Mouse (Mus musculus): Measurements from ENCODE around the gene Tbx1.

DNA sequence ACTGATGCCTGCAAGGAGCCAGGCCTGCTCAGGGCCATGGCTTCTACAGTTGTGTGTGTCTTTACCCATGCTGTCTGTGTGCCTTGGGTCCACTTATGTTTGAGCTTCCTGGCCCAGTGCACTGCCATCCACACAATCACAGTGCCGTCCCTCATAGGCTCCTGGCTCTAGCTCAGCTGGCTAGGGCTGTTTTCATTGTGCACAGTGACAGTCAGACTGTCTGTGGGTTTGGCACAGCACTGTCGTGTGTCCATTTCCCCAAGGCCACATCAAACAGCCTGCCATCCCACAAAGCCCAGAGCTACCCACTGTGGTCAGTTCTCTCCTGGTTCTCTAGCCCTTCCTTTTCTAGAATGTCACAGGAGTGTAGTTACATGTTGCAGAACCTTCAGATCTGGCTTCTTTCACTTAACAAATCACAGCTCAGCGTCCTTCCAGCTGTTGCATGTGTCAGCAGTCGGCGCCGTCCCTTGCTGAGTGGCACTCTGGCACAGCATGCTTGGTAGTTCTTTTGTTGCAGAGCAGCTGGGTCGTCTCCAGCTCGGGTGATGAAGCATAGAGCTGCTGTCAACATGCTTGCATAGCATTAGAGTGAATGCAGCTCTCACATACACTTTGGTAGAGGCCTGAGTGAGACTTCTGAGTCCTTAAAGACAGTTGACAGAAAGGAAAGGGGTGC lies 47.2 kb downstream of the Tbx1 start:
- TF ChIP-seq CTCF (IDR thresholded peaks at IDR 0.05; ENCODE audit: control insufficient read depth, insufficient read depth, insufficient replicate concordance, low read depth, low read length) (no peak), POLR2A (IDR thresholded peaks at IDR 0.05; ENCODE audit: control insufficient read depth, low read depth, low read length) (no peak)

Data from testis, adult 2 months (tissue).